Mouse (Mus musculus) liver, embryonic 12.5 days (tissue): ENCODE results near the gene Vmn2r17. TPM values are rescaled to one million over a fixed set of nuclear protein-coding genes. Genes with fewer than 3 reads are reported as not detected.

ENCODE experiments used
- ATAC-seq: fragments of 200-750 bp; cut with Nextera tagmentation; 2 replicates; pipeline ENCODE4 v1.8.0; 2017; ENCODE audit warnings: moderate number of reproducible peaks, mild to moderate bottlenecking, moderate library complexity
- H3K27ac ChIP-seq: fragments of 300-500 bp; sonication (generic); 2 replicates; pipeline ENCODE4 v1.5.1; 2016; ENCODE audit warnings: mild to moderate bottlenecking
- H3K27me3 ChIP-seq: fragments of 300-500 bp; sonication (generic); replicated peaks from 2 replicates; pipeline ENCODE4 v1.6.1; 2016; ENCODE audit warnings: mild to moderate bottlenecking, moderate library complexity
- H3K36me3 ChIP-seq: fragments of 300-500 bp; sonication (generic); 2 replicates; pipeline ENCODE4 v1.6.1; 2016; ENCODE audit warnings: mild to moderate bottlenecking, moderate library complexity
- H3K4me1 ChIP-seq: fragments of 300-500 bp; sonication (generic); 2 replicates; pipeline ENCODE4 v1.6.1; 2016
- H3K4me2 ChIP-seq: fragments of 300-500 bp; sonication (generic); 2 replicates; pipeline ENCODE4 v1.6.1; 2016; ENCODE audit warnings: mild to moderate bottlenecking, moderate library complexity
- H3K4me3 ChIP-seq: fragments of 300-500 bp; sonication (generic); 2 replicates; pipeline ENCODE4 v1.5.1; 2016; ENCODE audit warnings: mild to moderate bottlenecking, moderate library complexity
- H3K9ac ChIP-seq: fragments of 300-500 bp; sonication (generic); 2 replicates; pipeline ENCODE4 v1.6.1; 2016; ENCODE audit warnings: mild to moderate bottlenecking, moderate library complexity
- H3K9me3 ChIP-seq: fragments of 300-500 bp; sonication (generic); replicated peaks from 2 replicates; pipeline ENCODE4 v1.6.1; 2016; ENCODE audit warnings: mild to moderate bottlenecking, moderate library complexity
- WGBS: fragments of 180-500 bp; shearing (Covaris S2); methylation state at CpG from one replicate; pipeline ENCODE4 v1.1.7; 2016; ENCODE audit not compliant: insufficient replicate concordance; 5-methylcytosine and 5-hydroxymethylcytosine counted together
- polyA plus RNA-seq: library from polyadenylated mRNA; unstranded; fragments of >200 nt; fragmentation: Nextera tagmentation; extraction: Ambion mirVana; gene quantifications from 2 replicates; pipeline ENCODE4 v1.2.1, GENCODE M21; 2016

Vmn2r17 gene
- not detected in 2 replicates for polyA plus RNA-seq

DNA sequence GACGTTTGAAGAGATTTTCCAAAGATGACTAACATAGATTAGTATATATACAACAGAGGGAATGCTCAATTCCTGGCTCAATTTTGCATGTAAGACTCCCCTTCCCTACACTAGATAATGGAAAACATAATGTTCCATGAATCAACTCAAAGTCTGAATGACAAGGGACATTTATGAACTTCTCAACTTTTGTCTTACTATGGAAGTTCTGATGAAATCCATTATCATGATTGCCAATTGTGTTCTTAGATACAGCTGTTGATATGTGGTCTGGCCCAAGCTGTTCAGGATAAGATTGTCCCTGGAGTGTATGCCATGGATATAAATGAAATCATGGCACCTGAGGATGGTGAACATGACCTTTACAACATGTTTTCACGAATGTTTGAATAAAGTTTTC, at the start of gene Vmn2r17:
TSS of gene Vmn2r17 (plus strand) at position 301 of the 400 bp plus-strand sequence.
- no peak within 1 kb of the TSS for H3K9ac ChIP-seq
- H3K27ac ChIP-seq = no peak within 1 kb of the TSS
- no peaks in the 10 kb centered on the region for H3K27me3 ChIP-seq
- no peak within 1 kb of the TSS for H3K4me3 ChIP-seq
- H3K4me2 ChIP-seq = no peak within 1 kb of the TSS
- 44% methylated on average over 2 of the region's 2 CpGs for WGBS
- no peaks in the 10 kb centered on the region for H3K36me3 ChIP-seq
- H3K4me1 ChIP-seq = no peaks in the 10 kb centered on the region
- no peaks in the 10 kb centered on the region for H3K9me3 ChIP-seq
- no peak for ATAC-seq

DNA sequence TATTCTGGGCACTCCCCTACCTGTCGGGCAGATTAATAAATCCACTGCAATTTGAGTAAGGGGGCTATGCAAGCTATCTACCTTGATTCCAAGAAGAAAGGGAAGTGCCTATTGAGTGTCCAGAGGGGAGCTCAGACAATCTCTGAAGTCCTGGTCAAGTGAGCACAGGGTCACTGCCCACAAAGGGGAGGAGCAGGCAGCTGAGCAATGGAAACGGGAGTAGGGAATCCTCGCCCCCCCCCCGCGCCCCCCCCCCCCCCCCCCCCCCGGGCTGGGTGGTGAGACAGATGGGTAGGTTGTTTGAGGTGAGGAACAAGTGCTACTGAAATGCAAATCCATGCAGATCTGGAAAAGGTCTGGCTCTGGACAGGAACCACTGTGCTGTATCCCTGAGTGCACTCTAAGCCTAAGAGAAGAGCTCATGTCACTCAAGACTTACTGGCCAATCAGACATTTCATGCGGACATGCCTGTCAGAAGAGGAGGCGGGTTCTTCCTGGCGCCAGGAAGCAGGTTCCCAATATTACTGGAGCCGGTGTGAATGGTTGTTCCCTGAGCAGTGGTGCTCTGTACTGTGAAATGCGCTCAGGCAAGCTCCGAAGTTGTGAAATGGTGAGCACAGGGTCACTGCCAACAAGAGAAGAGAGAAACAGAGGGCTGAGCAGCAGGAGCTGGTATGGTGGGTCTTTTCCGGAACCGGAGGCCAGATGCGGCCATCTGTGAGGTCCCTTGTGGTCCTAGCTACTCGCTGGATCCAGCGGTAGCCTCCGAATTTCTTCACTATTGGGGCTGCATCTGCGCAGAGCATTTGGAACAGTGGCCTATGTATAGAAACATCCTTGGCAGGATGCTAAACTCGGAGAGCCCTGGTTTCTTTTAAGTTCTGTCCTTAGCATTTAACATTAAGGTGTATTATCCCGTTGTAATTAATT, 47.4 kb downstream of the Vmn2r17 start:
- 22% methylated on average over 20 of the region's 21 CpGs for WGBS
- H3K9me3 ChIP-seq = no peaks in the 10 kb centered on the region
- H3K9ac ChIP-seq = no peak overlapping the region
- H3K4me1 ChIP-seq = no peaks in the 10 kb centered on the region
- peak overlapping the region; percentile 29 for H3K4me2 ChIP-seq
- H3K27me3 ChIP-seq = no peaks in the 10 kb centered on the region
- H3K27ac ChIP-seq = no peak overlapping the region
- H3K36me3 ChIP-seq = no peaks in the 10 kb centered on the region
- ATAC-seq = peak; percentile 76
- H3K4me3 ChIP-seq = peak overlapping the region; percentile 33

DNA sequence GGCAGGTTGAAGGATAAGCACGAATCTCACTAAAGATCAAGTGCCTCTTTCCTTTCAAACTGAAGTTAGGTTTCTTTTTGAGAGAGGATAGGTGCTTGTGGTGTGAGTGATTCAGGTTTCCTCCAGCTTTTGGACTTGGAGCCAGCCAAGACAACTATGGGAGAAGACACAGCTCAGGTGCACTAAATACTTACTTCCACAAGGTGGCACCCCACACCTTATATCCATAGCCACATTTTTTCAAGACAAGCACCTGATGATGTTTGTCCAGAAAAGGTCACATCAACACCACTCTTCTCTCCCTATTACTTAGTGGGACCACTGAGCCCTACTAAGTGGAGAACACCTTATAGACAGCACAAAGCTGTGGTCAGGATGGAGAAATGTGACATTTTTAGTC, 87.2 kb downstream of the Vmn2r17 start:
- ATAC-seq = no peak
- H3K4me3 ChIP-seq = no peak overlapping the region
- H3K4me1 ChIP-seq = no peaks in the 10 kb centered on the region
- H3K36me3 ChIP-seq = no peaks in the 10 kb centered on the region
- no peak overlapping the region for H3K27ac ChIP-seq
- H3K4me2 ChIP-seq = no peak overlapping the region
- no peak overlapping the region for H3K9ac ChIP-seq
- no peaks in the 10 kb centered on the region for H3K27me3 ChIP-seq
- H3K9me3 ChIP-seq = no peaks in the 10 kb centered on the region
- WGBS = 3% methylated on average over 1 of the region's 1 CpGs

Other genes with a start within 250 kb of the Vmn2r17 start
- gene Vmn2r13, start 227.5 kb upstream of the Vmn2r17 start, polyA plus RNA-seq = not detected in 2 replicates
- gene Vmn2r14, start 195.0 kb upstream of the Vmn2r17 start, polyA plus RNA-seq = not detected in 2 replicates
- not detected in 2 replicates for gene Vmn2r15, start 122.0 kb upstream of the Vmn2r17 start, polyA plus RNA-seq
- not detected in 2 replicates for gene Vmn2r16, start 89.5 kb upstream of the Vmn2r17 start, polyA plus RNA-seq
- 7.2 and 7.6 TPM in 2 replicates for gene Crlf2, start 139.3 kb downstream of the Vmn2r17 start, polyA plus RNA-seq